Mouse (Mus musculus): ENCODE measurements around the gene Pin1.
A peak's percentile ranks its signal among the peaks of the same experiment; 100 is the strongest.

Gene Pin1

GRCm38 (mm10) chr9:20703832-20704380, 52.0 kb downstream of the Pin1 start:
- DNase-seq (ENCODE audit: low read depth, low spot score): no peak

- no peak for DNase-seq (ENCODE audit: low read depth, low spot score)
Measured at GRCm38 (mm10) chr9:20705420-20705819, 53.5 kb downstream of the Pin1 start.

- no peak for DNase-seq (ENCODE audit: low read depth, low spot score)
Measured at GRCm38 (mm10) chr9:20705981-20706380, 54.1 kb downstream of the Pin1 start.

GRCm38 (mm10) chr9:20710471-20710870, 58.6 kb downstream of the Pin1 start:
- DNase-seq (ENCODE audit: low read depth, low spot score): no peak

- no peak for DNase-seq (ENCODE audit: low read depth, low spot score)
Measured at GRCm38 (mm10) chr9:20712934-20713477, 61.1 kb downstream of the Pin1 start.

- DNase-seq (ENCODE audit: low read depth, low spot score): no peak
Measured at GRCm38 (mm10) chr9:20713478-20713987, 61.6 kb downstream of the Pin1 start.

- DNase-seq (ENCODE audit: low read depth, low spot score): peak; percentile 76
Measured at GRCm38 (mm10) chr9:20715332-20715731, 63.4 kb downstream of the Pin1 start.

All from R1 (cell line).